Mouse (Mus musculus) neural tube, embryonic 11.5 days (tissue): ENCODE measurements around the gene Sox30. TPM values are rescaled to one million over a fixed set of nuclear protein-coding genes. Genes with fewer than 3 reads are reported as not detected.
A peak's percentile ranks its signal among the peaks of the same experiment; 100 is the strongest.

Experiments used
- ATAC-seq: fragments of 200-750 bp; cut with Nextera tagmentation; 2 replicates; pipeline ENCODE4 v1.8.0; 2017; ENCODE audit warnings: moderate number of reproducible peaks, mild to moderate bottlenecking, moderate TSS enrichment, moderate library complexity; ENCODE audit not compliant: insufficient read depth, low FRiP score, low TSS enrichment
- DNase-seq: peaks from one replicate; pipeline ENCODE4 v3.0.0-alpha.2; 2015; ENCODE audit warnings: low spot score
- H3K27ac ChIP-seq: fragments of 300-500 bp; sonication (generic); 2 replicates; pipeline ENCODE4 v1.5.1; 2014; ENCODE audit warnings: low read depth, mild to moderate bottlenecking, low read length
- H3K27me3 ChIP-seq: fragments of 300-500 bp; sonication (generic); 2 replicates; pipeline ENCODE4 v1.6.1; 2014; ENCODE audit warnings: mild to moderate bottlenecking, low read length, mixed read lengths; ENCODE audit not compliant: control insufficient read depth, insufficient read depth
- H3K36me3 ChIP-seq: fragments of 300-500 bp; sonication (generic); 2 replicates; pipeline ENCODE4 v1.6.1; 2014; ENCODE audit warnings: mild to moderate bottlenecking, low read length, moderate library complexity, mixed read lengths; ENCODE audit not compliant: control insufficient read depth, insufficient read depth
- H3K4me1 ChIP-seq: fragments of 300-500 bp; sonication (generic); 2 replicates; pipeline ENCODE4 v1.6.1; 2014; ENCODE audit warnings: low read length, mixed read lengths; ENCODE audit not compliant: control insufficient read depth, insufficient read depth
- H3K4me2 ChIP-seq: fragments of 300-500 bp; sonication (generic); 2 replicates; pipeline ENCODE4 v1.6.1; 2014; ENCODE audit warnings: low read depth, mild to moderate bottlenecking, moderate library complexity
- H3K4me3 ChIP-seq: fragments of 300-500 bp; sonication (generic); 2 replicates; pipeline ENCODE4 v1.5.1; 2014; ENCODE audit warnings: low read depth, low read length
- H3K9ac ChIP-seq: fragments of 300-500 bp; sonication (generic); 2 replicates; pipeline ENCODE4 v1.6.1; 2014; ENCODE audit warnings: mild to moderate bottlenecking, low read length
- H3K9me3 ChIP-seq: fragments of 300-500 bp; sonication (generic); 2 replicates; pipeline ENCODE4 v1.6.1; 2016; ENCODE audit warnings: low read length; ENCODE audit not compliant: control insufficient read depth
- WGBS: fragments of 180-500 bp; shearing (Covaris S2); extraction: QIAGEN DNeasy Blood & Tissue Kit; methylation state at CpG from one replicate; pipeline ENCODE4 v1.1.7; 2014; 5-methylcytosine and 5-hydroxymethylcytosine counted together
- polyA plus RNA-seq: library from polyadenylated mRNA; unstranded; fragments of >200 nt; fragmentation: Nextera tagmentation; extraction: Ambion mirVana; gene quantifications from 2 replicates; pipeline ENCODE4 v1.2.1, GENCODE M21; 2014

The Sox30 gene
- 0.09 and 0.26 TPM in 2 replicates for polyA plus RNA-seq

- H3K27ac ChIP-seq, result peak within 1 kb of the TSS; percentile 53; the same call in 1 of the 2 replicates
- whole genome bisulfite sequencing, result 15% methylated on average over 39 of the region's 115 CpGs
- no peaks in the 10 kb centered on the region for H3K9me3 ChIP-seq
- peak; percentile 82 for DNase-seq
- H3K4me2 ChIP-seq, result peak within 1 kb of the TSS; percentile 77
- H3K9ac ChIP-seq, result peak within 1 kb of the TSS; percentile 83
- H3K36me3 ChIP-seq, result no peaks in the 10 kb centered on the region
- H3K4me3 ChIP-seq, result peak within 1 kb of the TSS; percentile 54
- no peaks in the 10 kb centered on the region for H3K4me1 ChIP-seq
- no peaks in the 10 kb centered on the region for H3K27me3 ChIP-seq
- ATAC-seq, result peak; percentile 98
Observed at GRCm38 (mm10) chr11:45979946-45980892, at the start of gene Sox30. TSS of gene Sox30 (plus strand) at chr11:45980310.

- Histone ChIP-seq H3K9me3 (no peaks in the 10 kb centered on the region), H3K4me2 (no peak overlapping the region), H3K27ac (no peak overlapping the region), H3K9ac (no peak overlapping the region), H3K27me3 (no peaks in the 10 kb centered on the region), H3K4me3 (no peak overlapping the region), H3K36me3 (peaks cover 3% of the 10 kb centered on the region; the same call in 1 of the 2 replicates), H3K4me1 (no peaks in the 10 kb centered on the region)
- WGBS, result 91% methylated on average over 10 of the region's 10 CpGs
- ATAC-seq (no peak), DNase-seq (no peak)
Observed at GRCm38 (mm10) chr11:45932771-45933170, 47.3 kb upstream of the Sox30 start.

GRCm38 (mm10) chr11:45937478-45937877 lies 42.6 kb upstream of the Sox30 start:
- 97% methylated on average over 8 of the region's 8 CpGs for WGBS
- H3K4me2 ChIP-seq, result no peak overlapping the region
- no peak overlapping the region for H3K4me3 ChIP-seq
- ATAC-seq (no peak), DNase-seq (no peak)
- no peaks in the 10 kb centered on the region for H3K27me3 ChIP-seq
- peaks cover 3% of the 10 kb centered on the region; the same call in 1 of the 2 replicates for H3K36me3 ChIP-seq
- no peak overlapping the region for H3K9ac ChIP-seq
- no peaks in the 10 kb centered on the region for H3K9me3 ChIP-seq
- H3K27ac ChIP-seq, result no peak overlapping the region
- no peaks in the 10 kb centered on the region for H3K4me1 ChIP-seq

GRCm38 (mm10) chr11:45938917-45939316 lies 41.2 kb upstream of the Sox30 start:
- Histone ChIP-seq H3K4me1 (peaks cover 11% of the 10 kb centered on the region), H3K27me3 (no peaks in the 10 kb centered on the region), H3K36me3 (no peaks in the 10 kb centered on the region), H3K4me3 (no peak overlapping the region), H3K27ac (no peak overlapping the region), H3K4me2 (no peak overlapping the region), H3K9ac (no peak overlapping the region), H3K9me3 (no peaks in the 10 kb centered on the region)
- no peak for ATAC-seq
- DNase-seq, result no peak
- WGBS, result 94% methylated on average over 8 of the region's 8 CpGs

GRCm38 (mm10) chr11:45942281-45942680 lies 37.8 kb upstream of the Sox30 start:
- WGBS, result 93% methylated on average over 7 of the region's 7 CpGs
- Histone ChIP-seq H3K36me3 (no peaks in the 10 kb centered on the region), H3K4me2 (no peak overlapping the region), H3K4me1 (peaks cover 11% of the 10 kb centered on the region), H3K27me3 (no peaks in the 10 kb centered on the region), H3K27ac (no peak overlapping the region), H3K4me3 (no peak overlapping the region), H3K9me3 (no peaks in the 10 kb centered on the region), H3K9ac (no peak overlapping the region)
- ATAC-seq (no peak), DNase-seq (no peak)

- Histone ChIP-seq H3K9me3 (no peaks in the 10 kb centered on the region), H3K4me1 (peaks cover 11% of the 10 kb centered on the region), H3K27ac (no peak overlapping the region), H3K9ac (no peak overlapping the region), H3K36me3 (no peaks in the 10 kb centered on the region), H3K4me2 (peak overlapping the region; percentile 72), H3K27me3 (no peaks in the 10 kb centered on the region), H3K4me3 (peak overlapping the region; percentile 86)
- ATAC-seq (no peak), DNase-seq (no peak)
- WGBS, result 77% methylated on average over 7 of the region's 7 CpGs
Observed at GRCm38 (mm10) chr11:45943108-45943705, 36.9 kb upstream of the Sox30 start.

GRCm38 (mm10) chr11:45943891-45944642 lies 36.0 kb upstream of the Sox30 start:
- Histone ChIP-seq H3K9me3 (no peaks in the 10 kb centered on the region), H3K4me3 (peak overlapping the region; percentile 86), H3K4me1 (peaks cover 11% of the 10 kb centered on the region), H3K4me2 (peak overlapping the region; percentile 72), H3K36me3 (no peaks in the 10 kb centered on the region), H3K9ac (peak overlapping the region; percentile 81), H3K27ac (no peak overlapping the region), H3K27me3 (no peaks in the 10 kb centered on the region)
- under 1% methylated on average over 32 of the region's 49 CpGs for WGBS
- peak; percentile 77 for ATAC-seq
- peak; percentile 35 for DNase-seq

GRCm38 (mm10) chr11:45944643-45945156 lies 35.4 kb upstream of the Sox30 start, which contains the start of gene Lsm11:
TSS of gene Lsm11 (minus strand) at chr11:45944935.
- DNase-seq (peak; percentile 97), ATAC-seq (peak; percentile 87)
- no peaks in the 10 kb centered on the region for H3K36me3 ChIP-seq
- under 1% methylated on average over 53 of the region's 55 CpGs for WGBS
- no peaks in the 10 kb centered on the region for H3K27me3 ChIP-seq
- peaks cover 11% of the 10 kb centered on the region for H3K4me1 ChIP-seq
- H3K9me3 ChIP-seq, result no peaks in the 10 kb centered on the region
- H3K4me2 ChIP-seq, result peak within 1 kb of the TSS; percentile 72
- peak within 1 kb of the TSS; percentile 86 for H3K4me3 ChIP-seq
- H3K27ac ChIP-seq, result no peak within 1 kb of the TSS
- peak within 1 kb of the TSS; percentile 81 for H3K9ac ChIP-seq
